Mouse (Mus musculus) embryonic facial prominence, embryonic 15.5 days (tissue): ENCODE data around the gene Dnph1. TPM values are rescaled to one million over a fixed set of nuclear protein-coding genes. Genes with fewer than 3 reads are reported as not detected.

Experiments
- ATAC-seq: fragments of 200-750 bp; cut with Nextera tagmentation; 2 replicates; pipeline ENCODE4 v1.8.0; 2017; ENCODE audit warnings: low read depth, moderate TSS enrichment; ENCODE audit not compliant: insufficient number of reproducible peaks, low FRiP score, low TSS enrichment
- H3K27ac ChIP-seq: fragments of 300-500 bp; sonication (generic); replicated peaks from 2 replicates; pipeline ENCODE4 v1.5.1; 2015; ENCODE audit warnings: mild to moderate bottlenecking, inconsistent platforms
- H3K27me3 ChIP-seq: fragments of 300-500 bp; sonication (generic); 2 replicates; pipeline ENCODE4 v1.6.1; 2015; ENCODE audit warnings: inconsistent platforms
- H3K36me3 ChIP-seq: fragments of 300-500 bp; sonication (generic); 2 replicates; pipeline ENCODE4 v1.6.1; 2015; ENCODE audit warnings: mild to moderate bottlenecking, inconsistent platforms
- H3K4me1 ChIP-seq: fragments of 300-500 bp; sonication (generic); 2 replicates; pipeline ENCODE4 v1.6.1; 2015; ENCODE audit warnings: inconsistent platforms
- H3K4me2 ChIP-seq: fragments of 300-500 bp; sonication (generic); replicated peaks from 2 replicates; pipeline ENCODE4 v1.6.1; 2015; ENCODE audit warnings: mild to moderate bottlenecking, inconsistent platforms
- H3K4me3 ChIP-seq: fragments of 300-500 bp; sonication (generic); replicated peaks from 2 replicates; pipeline ENCODE4 v1.5.1; 2015; ENCODE audit warnings: mild to moderate bottlenecking, inconsistent platforms
- H3K9ac ChIP-seq: fragments of 300-500 bp; sonication (generic); 2 replicates; pipeline ENCODE4 v1.6.1; 2015; ENCODE audit warnings: inconsistent platforms
- H3K9me3 ChIP-seq: fragments of 300-500 bp; sonication (generic); replicated peaks from 2 replicates; pipeline ENCODE4 v1.6.1; 2016; ENCODE audit warnings: inconsistent platforms
- WGBS: fragments of 180-500 bp; shearing (Covaris S2); methylation state at CpG from one replicate; pipeline ENCODE4 v1.1.7; 2015; 5-methylcytosine and 5-hydroxymethylcytosine counted together
- polyA plus RNA-seq: library from polyadenylated mRNA; unstranded; fragments of >200 nt; fragmentation: Nextera tagmentation; extraction: Ambion mirVana; gene quantifications from 2 replicates; pipeline ENCODE4 v1.2.1, GENCODE M21; 2015

Dnph1 gene
- polyA plus RNA-seq = 40.4 and 41.0 TPM in 2 replicates

GRCm38 (mm10) chr17:46496623-46497434, at the start of gene Dnph1:
TSS of gene Dnph1 (plus strand) at chr17:46496711.
- 0 out of 2 replicates have a peak, but pooled peaks cover 3% of the 10 kb centered on the region for H3K27me3 ChIP-seq
- peaks cover 20% of the 10 kb centered on the region for H3K4me1 ChIP-seq
- peak; percentile 92 for ATAC-seq
- no peak within 1 kb of the TSS for H3K27ac ChIP-seq
- H3K4me2 ChIP-seq = peak within 1 kb of the TSS; percentile 93
- H3K4me3 ChIP-seq = peak within 1 kb of the TSS; percentile 54
- peak within 1 kb of the TSS; percentile 45 for H3K9ac ChIP-seq
- 0% methylated on average over 44 of the region's 44 CpGs for WGBS
- H3K36me3 ChIP-seq = peaks cover 9% of the 10 kb centered on the region; the same call in 1 of the 2 replicates
- no peaks in the 10 kb centered on the region for H3K9me3 ChIP-seq

- Histone ChIP-seq H3K36me3 (no peaks in the 10 kb centered on the region), H3K27me3 (peaks cover 50% of the 10 kb centered on the region), H3K4me3 (no peak overlapping the region), H3K9me3 (no peaks in the 10 kb centered on the region), H3K9ac (no peak overlapping the region), H3K4me1 (peaks cover 30% of the 10 kb centered on the region), H3K27ac (no peak overlapping the region), H3K4me2 (no peak overlapping the region)
- WGBS = 31% methylated on average over 5 of the region's 5 CpGs
- ATAC-seq = no peak
Measured at GRCm38 (mm10) chr17:46452683-46453082, 43.8 kb upstream of the Dnph1 start.

GRCm38 (mm10) chr17:46453302-46453948, 43.1 kb upstream of the Dnph1 start:
- 11% methylated on average over 13 of the region's 13 CpGs for WGBS
- no peak overlapping the region for H3K27ac ChIP-seq
- H3K9me3 ChIP-seq = no peaks in the 10 kb centered on the region
- ATAC-seq = no peak
- peaks cover 30% of the 10 kb centered on the region for H3K4me1 ChIP-seq
- no peak overlapping the region for H3K4me3 ChIP-seq
- peaks cover 58% of the 10 kb centered on the region for H3K27me3 ChIP-seq
- H3K36me3 ChIP-seq = no peaks in the 10 kb centered on the region
- no peak overlapping the region for H3K9ac ChIP-seq
- no peak overlapping the region for H3K4me2 ChIP-seq

GRCm38 (mm10) chr17:46453970-46454411, 42.5 kb upstream of the Dnph1 start:
- Histone ChIP-seq H3K36me3 (no peaks in the 10 kb centered on the region), H3K9me3 (no peaks in the 10 kb centered on the region), H3K27me3 (peaks cover 63% of the 10 kb centered on the region), H3K4me3 (peak overlapping the region; percentile 45), H3K9ac (no peak overlapping the region), H3K27ac (no peak overlapping the region), H3K4me2 (peak overlapping the region; percentile 90), H3K4me1 (peaks cover 30% of the 10 kb centered on the region)
- ATAC-seq = no peak; the same call in 1 of the 2 replicates
- 1% methylated on average over 26 of the region's 26 CpGs for WGBS

- WGBS = 2% methylated on average over 9 of the region's 9 CpGs
- H3K4me2 ChIP-seq = peak overlapping the region; percentile 90
- no peak overlapping the region for H3K9ac ChIP-seq
- no peak overlapping the region for H3K27ac ChIP-seq
- no peak for ATAC-seq
- H3K9me3 ChIP-seq = no peaks in the 10 kb centered on the region
- H3K36me3 ChIP-seq = no peaks in the 10 kb centered on the region
- H3K27me3 ChIP-seq = peaks cover 69% of the 10 kb centered on the region
- peaks cover 30% of the 10 kb centered on the region for H3K4me1 ChIP-seq
- H3K4me3 ChIP-seq = peak overlapping the region; percentile 45
Measured at GRCm38 (mm10) chr17:46454539-46454938, 42.0 kb upstream of the Dnph1 start.

- no peak overlapping the region for H3K27ac ChIP-seq
- H3K4me2 ChIP-seq = peak overlapping the region; percentile 90
- peak overlapping the region; percentile 45 for H3K4me3 ChIP-seq
- ATAC-seq = 0 out of 2 replicates have a peak, but pooled peaks have one; percentile 36
- WGBS = under 1% methylated on average over 33 of the region's 33 CpGs
- H3K9ac ChIP-seq = peak overlapping the region; percentile 39; the same call in 1 of the 2 replicates
- H3K4me1 ChIP-seq = peaks cover 31% of the 10 kb centered on the region
- H3K27me3 ChIP-seq = peaks cover 75% of the 10 kb centered on the region
- H3K9me3 ChIP-seq = no peaks in the 10 kb centered on the region
- H3K36me3 ChIP-seq = no peaks in the 10 kb centered on the region
Measured at GRCm38 (mm10) chr17:46455110-46455691, 41.3 kb upstream of the Dnph1 start.

GRCm38 (mm10) chr17:46457791-46458190, 38.7 kb upstream of the Dnph1 start:
- no peak overlapping the region for H3K27ac ChIP-seq
- no peaks in the 10 kb centered on the region for H3K36me3 ChIP-seq
- H3K9me3 ChIP-seq = no peaks in the 10 kb centered on the region
- peaks cover 42% of the 10 kb centered on the region for H3K4me1 ChIP-seq
- no peak overlapping the region for H3K4me3 ChIP-seq
- peaks cover 84% of the 10 kb centered on the region for H3K27me3 ChIP-seq
- no peak overlapping the region for H3K9ac ChIP-seq
- ATAC-seq = no peak
- H3K4me2 ChIP-seq = no peak overlapping the region
- WGBS = 11% methylated on average over 10 of the region's 10 CpGs

- H3K27me3 ChIP-seq = peaks cover 78% of the 10 kb centered on the region
Measured at GRCm38 (mm10) chr17:46458439-46458838, 38.1 kb upstream of the Dnph1 start.

GRCm38 (mm10) chr17:46460673-46461072, 35.8 kb upstream of the Dnph1 start:
- under 1% methylated on average over 32 of the region's 32 CpGs for WGBS
- peaks cover 63% of the 10 kb centered on the region for H3K27me3 ChIP-seq
- H3K4me3 ChIP-seq = peak overlapping the region; percentile 37
- peak overlapping the region; percentile 70 for H3K4me2 ChIP-seq
- H3K27ac ChIP-seq = no peak overlapping the region
- H3K36me3 ChIP-seq = no peaks in the 10 kb centered on the region
- H3K9ac ChIP-seq = peak overlapping the region; percentile 31; the same call in 1 of the 2 replicates
- no peak for ATAC-seq
- peaks cover 16% of the 10 kb centered on the region for H3K4me1 ChIP-seq
- H3K9me3 ChIP-seq = no peaks in the 10 kb centered on the region

More at GRCm38 (mm10) chr17:46458439-46458838, 38.1 kb upstream of the Dnph1 start:
- no peak overlapping the region for H3K27ac ChIP-seq
- no peak for ATAC-seq
- no peak overlapping the region for H3K4me3 ChIP-seq
- H3K9ac ChIP-seq = no peak overlapping the region
- H3K4me2 ChIP-seq = no peak overlapping the region
- peaks cover 39% of the 10 kb centered on the region for H3K4me1 ChIP-seq
- H3K9me3 ChIP-seq = no peaks in the 10 kb centered on the region
- whole genome bisulfite sequencing = 23% methylated on average over 3 of the region's 3 CpGs
- no peaks in the 10 kb centered on the region for H3K36me3 ChIP-seq

- Histone ChIP-seq H3K4me3 (peak overlapping the region; percentile 37), H3K27me3 (peaks cover 57% of the 10 kb centered on the region), H3K27ac (no peak overlapping the region), H3K9ac (0 out of 2 replicates have a peak overlapping the region, but pooled peaks have one; percentile 31), H3K4me1 (peaks cover 13% of the 10 kb centered on the region), H3K4me2 (peak overlapping the region; percentile 70), H3K9me3 (no peaks in the 10 kb centered on the region), H3K36me3 (no peaks in the 10 kb centered on the region)
- WGBS = 10% methylated on average over 8 of the region's 8 CpGs
- no peak for ATAC-seq
Measured at GRCm38 (mm10) chr17:46461347-46461746, 35.2 kb upstream of the Dnph1 start.

GRCm38 (mm10) chr17:46462226-46462625, 34.3 kb upstream of the Dnph1 start:
- Histone ChIP-seq H3K9me3 (no peaks in the 10 kb centered on the region), H3K4me2 (no peak overlapping the region), H3K27ac (no peak overlapping the region), H3K36me3 (no peaks in the 10 kb centered on the region), H3K4me1 (peaks cover 13% of the 10 kb centered on the region), H3K27me3 (peaks cover 48% of the 10 kb centered on the region), H3K9ac (no peak overlapping the region), H3K4me3 (no peak overlapping the region)
- 81% methylated on average over 5 of the region's 5 CpGs for WGBS
- ATAC-seq = no peak
